Mouse (Mus musculus) brain, adult 2 months (tissue): Measurements from ENCODE around the gene Taz.

Experiments
- DNase-seq: peaks from one replicate; pipeline ENCODE4 v3.0.0; 2011; ENCODE audit warnings: low read depth, low spot score

Taz gene

DNA sequence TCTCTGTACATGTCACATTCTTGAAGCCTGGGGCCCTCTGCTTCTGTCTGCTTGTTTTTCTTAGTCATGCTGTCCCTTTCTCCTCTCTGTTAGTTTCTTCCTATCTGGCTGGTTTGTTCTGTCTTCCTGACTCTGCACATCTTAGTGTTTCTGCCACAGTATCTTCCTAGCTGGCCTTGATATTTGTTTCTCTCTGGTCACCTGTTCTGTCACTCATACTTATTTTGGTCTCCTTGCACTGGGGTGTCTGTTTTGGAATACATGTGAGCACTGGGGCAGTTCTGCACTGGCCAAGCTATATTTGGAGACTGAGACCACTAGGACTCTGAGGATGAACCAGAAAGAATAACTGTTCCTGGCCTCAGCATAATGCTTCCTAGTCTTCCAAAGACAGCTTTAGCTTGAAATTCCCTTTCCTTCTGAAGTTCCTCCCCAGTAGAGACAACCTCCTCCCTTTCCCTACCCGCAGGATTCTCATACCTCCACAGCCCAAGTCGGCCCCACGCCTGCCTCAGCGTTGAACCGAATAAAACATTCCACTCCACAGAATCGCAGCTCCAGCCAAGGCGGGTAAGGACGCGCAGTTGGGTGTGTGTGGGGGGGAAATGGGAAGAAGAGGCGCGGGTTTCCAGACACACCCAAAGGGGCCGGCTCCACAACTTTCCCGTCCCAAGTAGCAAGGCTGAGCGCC lies 526 bp upstream of the Taz start:
- no peak for DNase-seq

DNA sequence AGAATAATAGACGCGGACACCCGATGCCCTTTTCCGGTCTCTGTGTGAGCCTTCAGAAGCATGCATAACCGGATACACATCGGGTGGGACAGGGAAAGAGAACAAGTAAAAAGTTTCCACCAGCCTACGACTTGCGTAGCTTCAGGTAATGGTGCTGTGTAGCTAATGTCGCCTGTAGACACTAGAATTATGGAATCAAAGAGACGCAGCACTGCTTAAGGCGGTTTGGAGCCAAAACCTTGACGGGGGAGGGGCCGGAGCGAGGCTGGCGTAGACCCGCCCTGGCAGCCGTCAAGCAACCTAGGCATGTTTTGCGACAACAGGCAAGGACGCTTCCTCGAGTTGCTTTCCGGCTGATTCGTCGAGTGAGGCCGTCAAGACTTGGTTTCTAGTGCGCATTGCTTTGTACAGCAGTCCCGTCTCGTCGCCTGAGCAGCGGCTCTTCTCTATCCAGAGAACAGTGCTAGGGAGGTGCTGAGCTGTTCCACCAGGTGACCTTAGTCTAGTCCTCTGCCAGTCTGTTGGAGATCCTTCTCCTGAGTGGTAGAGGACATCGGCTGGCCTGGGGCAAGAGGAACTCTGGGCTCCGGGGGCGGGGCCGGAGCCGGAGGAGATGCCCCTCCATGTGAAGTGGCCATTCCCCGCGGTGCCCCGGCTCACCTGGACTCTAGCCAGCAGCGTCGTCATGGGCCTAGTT lies 831 bp downstream of the Taz start:
- DNase-seq: peak; percentile 96

DNA sequence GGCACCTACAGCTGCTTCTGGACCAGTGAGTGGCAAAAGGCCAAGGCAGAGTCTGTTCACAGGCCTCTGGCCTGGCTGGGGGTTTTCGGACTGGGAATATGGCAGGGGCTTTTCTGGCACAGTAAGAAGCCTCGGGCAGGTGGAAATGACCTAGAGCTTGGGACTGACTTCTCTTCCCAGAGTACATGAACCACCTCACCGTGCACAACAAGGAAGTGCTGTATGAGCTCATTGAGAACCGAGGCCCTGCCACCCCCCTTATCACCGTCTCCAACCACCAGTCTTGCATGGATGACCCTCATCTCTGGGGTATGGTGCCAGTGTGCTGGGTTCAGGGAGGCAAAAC lies 1.4 kb downstream of the Taz start:
- no peak for DNase-seq

- DNase-seq: no peak
These were observed 11.7 kb downstream of the Taz start for GRCm38 (mm10) chrX:74293431-74293830.

DNA sequence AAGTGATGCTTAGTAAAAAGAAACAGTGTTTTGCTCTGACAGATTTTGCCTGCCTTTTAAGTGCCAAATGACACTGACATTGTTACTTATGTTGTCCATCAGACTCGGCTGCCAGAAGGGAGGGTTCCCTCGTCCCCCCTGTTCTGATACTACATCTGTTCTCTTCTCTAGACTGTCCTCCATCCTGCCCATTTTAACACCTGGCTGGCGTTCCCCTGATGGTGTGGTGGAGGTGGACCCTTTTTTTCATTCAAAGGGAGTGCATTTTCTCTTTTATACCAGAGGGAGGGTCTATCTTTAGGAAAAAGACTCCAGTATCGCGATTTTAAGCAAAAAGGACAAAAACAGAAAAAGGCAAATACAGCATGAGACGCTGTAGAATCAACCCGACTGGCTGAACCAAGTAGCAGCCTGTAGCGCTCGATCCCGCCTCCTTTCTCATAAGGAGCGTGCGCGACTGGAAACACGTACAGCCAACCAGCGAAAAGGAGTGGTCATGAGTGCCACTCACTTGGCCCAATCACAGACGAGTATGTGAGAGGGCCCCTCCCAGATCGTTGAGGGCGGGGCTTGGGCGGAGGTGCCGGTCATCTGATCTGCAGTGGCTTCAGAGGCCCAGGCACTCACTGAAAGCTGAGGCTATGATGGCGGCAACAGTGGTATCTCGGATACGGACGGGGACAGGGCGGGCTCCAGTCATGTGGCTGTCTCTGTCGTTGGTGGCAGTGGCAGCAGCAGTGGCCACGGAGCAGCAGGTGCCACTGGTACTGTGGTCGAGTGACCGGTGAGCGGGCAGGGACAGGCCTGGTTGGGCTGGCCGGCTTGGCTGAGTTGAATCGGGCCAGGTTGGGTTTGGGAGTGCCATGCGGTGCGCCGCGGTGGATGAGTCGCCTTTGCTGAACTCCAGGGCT lies 15.1 kb downstream of the Taz start, which contains the start of gene Atp6ap1:
Gene Atp6ap1 (plus strand): TSS at position 560 of the 911 bp plus-strand sequence.
- peak; percentile 98 for DNase-seq

GRCm38 (mm10) chrX:74298348-74298747 lies 16.6 kb downstream of the Taz start:
- no peak for DNase-seq

GRCm38 (mm10) chrX:74299721-74300120 lies 18.0 kb downstream of the Taz start:
- DNase-seq: no peak

DNA sequence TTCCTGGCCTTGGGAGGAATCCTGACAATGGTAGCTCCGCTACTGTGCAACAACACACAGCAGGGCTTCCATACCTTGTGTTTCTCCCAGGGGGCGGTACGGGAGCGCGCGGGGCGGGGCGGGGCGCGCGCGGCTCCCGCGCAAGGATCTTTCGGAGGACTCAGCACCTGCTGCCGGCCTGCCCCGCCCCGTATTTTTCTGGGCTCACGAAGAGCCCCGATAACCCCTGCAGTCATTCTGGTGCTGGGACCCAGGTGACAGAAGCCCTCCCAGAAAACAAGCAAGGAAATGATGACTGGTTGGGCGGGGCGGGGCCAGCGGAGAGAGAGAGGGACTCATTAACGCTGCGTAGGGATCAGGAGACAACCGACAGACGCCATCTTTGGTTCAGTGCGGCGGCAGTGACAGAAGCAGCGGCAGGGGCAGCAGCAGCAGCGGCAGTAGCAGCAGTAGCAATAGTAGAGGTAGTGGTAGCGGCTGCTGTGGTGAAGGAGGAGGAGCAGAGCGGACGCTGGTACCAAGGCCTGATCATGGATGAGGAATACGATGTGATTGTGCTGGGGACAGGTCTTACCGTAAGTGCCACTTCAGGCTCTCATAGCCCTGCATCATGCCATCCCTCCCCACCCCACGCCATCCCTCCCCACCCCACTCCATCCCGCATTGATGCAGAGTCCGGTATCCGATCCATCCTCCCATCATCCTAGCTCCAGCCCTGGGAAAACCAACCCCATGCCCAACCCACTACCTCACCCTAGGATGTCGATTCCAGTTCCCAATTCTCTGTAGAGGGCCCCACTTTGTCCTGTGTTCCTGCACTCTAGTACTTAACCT lies 23.4 kb downstream of the Taz start, which contains the start of gene Gdi1:
Gene Gdi1 (plus strand): TSS at position 132 of the 834 bp plus-strand sequence.
- peak; percentile 85 for DNase-seq

- DNase-seq: peak; percentile 97
These were observed 31.1 kb downstream of the Taz start, which contains the start of gene Fam50a for GRCm38 (mm10) chrX:74312540-74313464. Gene Fam50a, plus strand, starts transcription at chrX:74313033.

DNA sequence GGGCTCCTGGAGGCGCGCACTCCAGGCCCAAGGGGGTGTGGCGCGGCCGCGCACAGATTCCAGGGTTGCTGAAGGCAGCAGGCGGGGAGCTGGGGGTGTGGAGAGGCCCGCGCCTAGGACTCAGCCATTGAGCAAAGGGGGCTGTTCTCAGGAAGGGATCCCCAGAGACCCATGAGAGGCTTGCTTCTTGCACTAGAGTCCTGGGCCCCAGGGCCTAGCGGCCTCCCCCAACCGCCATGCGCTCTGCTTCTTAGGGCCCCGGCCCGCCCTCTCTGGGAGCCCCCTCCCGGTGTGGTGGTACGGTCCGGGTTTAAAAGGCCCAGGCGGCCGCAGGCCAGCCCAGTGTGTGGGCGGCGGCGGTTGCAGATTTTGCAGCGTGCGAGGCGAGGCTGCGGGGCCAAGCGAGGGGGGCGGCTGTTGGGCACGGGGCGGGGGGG lies 47.0 kb downstream of the Taz start, which contains the start of gene Plxna3:
Gene Plxna3 (plus strand): TSS at position 342 of the 437 bp plus-strand sequence.
- DNase-seq: peak; percentile 75

DNA sequence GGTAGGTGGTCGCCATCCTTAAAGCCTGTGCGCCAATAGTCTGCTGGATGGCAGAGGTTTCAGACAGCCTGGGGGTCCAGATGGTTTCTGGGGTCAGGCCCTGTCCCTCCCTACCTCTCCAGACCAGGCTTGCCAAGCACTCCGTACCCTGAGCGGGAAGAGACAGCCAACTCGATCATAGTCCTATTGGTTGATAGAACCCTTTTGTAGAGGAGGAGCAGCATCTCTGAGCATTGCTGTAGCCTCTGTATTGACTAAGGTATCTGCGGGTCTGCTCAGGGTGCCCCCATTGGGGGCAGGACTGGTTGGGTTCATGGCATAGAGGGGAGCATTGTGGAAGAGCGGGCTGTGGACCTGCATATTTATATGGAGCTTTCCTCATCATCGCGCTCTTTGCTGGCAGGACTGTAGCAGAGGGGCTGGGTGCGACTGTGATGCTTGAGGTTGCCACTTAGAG lies 47.5 kb downstream of the Taz start:
- DNase-seq: no peak

- peak; percentile 70 for DNase-seq
These were observed 48.6 kb downstream of the Taz start for GRCm38 (mm10) chrX:74330166-74330930.
